Mouse (Mus musculus): ENCODE measurements at regions not wholly inside any gene's neighbourhood (a gene's known extent, or its start where the extent isn't known, plus 50 kb on each side); places are given as distances from the start of the nearest gene placed in this dataset.
A peak's percentile ranks its signal among the peaks of the same experiment; 100 is the strongest.

DNA sequence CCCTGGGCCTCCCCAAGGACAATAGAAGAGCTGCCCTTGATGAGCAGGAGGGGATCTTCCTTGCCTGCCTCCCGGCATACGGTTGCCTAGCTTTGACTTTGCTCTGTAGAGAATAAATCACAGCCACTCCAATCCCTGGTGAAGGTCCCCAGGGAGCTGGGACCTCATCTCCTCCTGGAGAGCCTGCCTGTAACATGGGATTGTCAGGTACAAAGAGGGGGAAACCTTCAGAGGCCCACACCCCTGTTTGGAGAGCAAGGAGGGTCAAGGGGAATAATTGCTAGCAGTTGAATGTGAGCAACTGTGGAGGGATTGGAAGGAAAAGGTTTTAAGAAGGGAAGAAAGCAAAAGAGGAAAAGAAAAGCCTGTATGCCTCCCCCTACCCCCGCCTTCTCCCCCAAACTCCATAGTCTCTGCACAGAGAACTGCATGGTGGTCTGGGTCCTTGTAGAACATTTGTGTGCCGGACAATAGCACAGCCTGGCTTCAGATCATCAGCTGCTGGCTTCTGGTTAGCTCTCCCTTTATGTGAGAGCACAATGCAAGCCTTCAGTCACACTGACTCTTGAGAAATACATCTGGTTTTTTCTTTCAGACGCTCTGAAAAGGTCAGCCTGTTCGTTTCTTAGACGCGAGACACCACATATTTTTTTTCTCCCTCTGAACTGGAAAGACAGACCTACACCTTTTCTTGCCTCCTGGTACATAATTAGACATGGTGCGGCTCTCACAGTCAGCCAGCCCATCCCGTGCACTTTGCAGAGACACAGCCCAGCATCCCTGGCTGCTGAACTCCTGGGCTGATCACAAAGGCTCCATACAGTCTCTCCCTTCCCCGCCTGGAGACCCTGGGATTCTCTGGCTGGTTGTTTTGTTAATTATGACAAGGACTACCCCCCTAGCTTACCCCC is 292.5 kb upstream of the Zfp462 start:
- H3K9ac ChIP-seq (replicated peaks; ENCODE audit: low read length): peak overlapping the region; percentile 14
- no peaks in the 10 kb centered on the region for H3K9me3 ChIP-seq (replicated peaks; ENCODE audit: control insufficient read depth, low read length)

DNA sequence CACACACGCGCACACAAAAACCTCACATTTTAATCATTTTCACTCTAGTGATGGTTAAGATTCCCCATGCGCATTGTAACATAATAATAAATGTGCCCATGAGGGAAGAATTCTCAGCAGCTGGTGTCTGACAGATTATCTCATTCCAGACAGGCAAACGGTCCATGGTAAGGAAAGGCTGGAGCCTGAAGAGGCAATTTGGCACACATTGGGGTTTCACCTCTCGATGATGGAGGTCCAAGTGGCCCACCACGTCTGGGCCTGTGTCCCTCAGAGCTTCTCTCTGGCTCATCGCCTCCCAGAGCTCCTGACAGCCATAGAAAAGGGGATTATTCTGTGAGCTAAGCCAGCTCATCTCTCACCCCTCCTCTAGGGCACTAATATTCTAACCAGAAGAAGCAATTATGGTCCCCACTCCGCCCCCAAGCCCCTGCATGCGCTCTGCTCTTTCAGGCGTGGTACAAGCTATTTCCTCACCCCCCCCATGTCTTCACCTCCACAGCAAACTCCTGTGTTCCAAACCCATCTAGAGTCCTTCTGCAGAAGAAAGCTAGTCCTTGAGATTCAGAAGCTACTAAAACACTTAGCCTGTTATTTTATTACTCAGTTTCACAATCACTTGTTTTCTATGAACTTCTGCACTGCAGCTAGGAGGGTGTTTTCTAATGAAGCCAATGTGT is 291.6 kb upstream of the Zfp462 start:
- Histone ChIP-seq H3K27me3 (ENCODE audit: control insufficient read depth, insufficient read depth, low read length) (no peaks in the 10 kb centered on the region), H3K4me1 (ENCODE audit: control insufficient read depth, insufficient read depth, low read length) (no peaks in the 10 kb centered on the region; the same call in 1 of the 2 replicates), H3K4me3 (ENCODE audit: low read depth, low read length) (no peak overlapping the region), H3K27ac (replicated peaks; ENCODE audit: low read depth, low read length) (no peak overlapping the region; the same call in 1 of the 2 replicates), H3K4me2 (ENCODE audit: low read depth, low read length) (no peak overlapping the region), H3K36me3 (replicated peaks; ENCODE audit: control insufficient read depth, insufficient read depth, low read depth, low read length) (no peaks in the 10 kb centered on the region), H3K9me3 (replicated peaks; ENCODE audit: control insufficient read depth, low read length) (no peaks in the 10 kb centered on the region), H3K9ac (replicated peaks; ENCODE audit: low read length) (no peak overlapping the region)
- WGBS: 53% methylated on average over 10 of the region's 10 CpGs
- peak; percentile 3 for DNase-seq (ENCODE audit: low spot score)
- ATAC-seq (replicated peaks; ENCODE audit: insufficient number of reproducible peaks, low FRiP score, low TSS enrichment, low read depth): no peak

More for the DNA sequence above, 292.5 kb upstream of the Zfp462 start:
- ATAC-seq (replicated peaks; ENCODE audit: insufficient number of reproducible peaks, low FRiP score, low TSS enrichment, low read depth) (peak; percentile 91), DNase-seq (ENCODE audit: low spot score) (peak; percentile 63)
- no peaks in the 10 kb centered on the region for H3K27me3 ChIP-seq (ENCODE audit: control insufficient read depth, insufficient read depth, low read length)
- H3K36me3 ChIP-seq (replicated peaks; ENCODE audit: control insufficient read depth, insufficient read depth, low read depth, low read length): no peaks in the 10 kb centered on the region
- no peaks in the 10 kb centered on the region; the same call in 1 of the 2 replicates for H3K4me1 ChIP-seq (ENCODE audit: control insufficient read depth, insufficient read depth, low read length)
- no peak overlapping the region for H3K4me3 ChIP-seq (ENCODE audit: low read depth, low read length)
- peak overlapping the region; percentile 63 for H3K27ac ChIP-seq (replicated peaks; ENCODE audit: low read depth, low read length)
- WGBS: 12% methylated on average over 11 of the region's 11 CpGs
- no peak overlapping the region for H3K4me2 ChIP-seq (ENCODE audit: low read depth, low read length)

All from embryonic facial prominence, embryonic 11.5 days (tissue).